Mouse (Mus musculus) heart, embryonic 13.5 days (tissue): ENCODE data around the gene Hoxb3. TPM values are rescaled to one million over a fixed set of nuclear protein-coding genes. Genes with fewer than 3 reads are reported as not detected.

Experiments
- ATAC-seq: fragments of 200-750 bp; cut with Nextera tagmentation; 2 replicates; pipeline ENCODE4 v1.8.0; 2017; ENCODE audit warnings: moderate TSS enrichment; ENCODE audit not compliant: insufficient number of reproducible peaks, low FRiP score, low TSS enrichment; ENCODE audit errors: extremely low read depth
- H3K27ac ChIP-seq: fragments of 300-500 bp; sonication (generic); replicated peaks from 2 replicates; pipeline ENCODE4 v1.5.1; 2015; ENCODE audit warnings: moderate library complexity, mild to moderate bottlenecking, inconsistent platforms
- H3K27me3 ChIP-seq: fragments of 300-500 bp; sonication (generic); replicated peaks from 2 replicates; pipeline ENCODE4 v1.6.1; 2015; ENCODE audit warnings: mild to moderate bottlenecking, inconsistent platforms
- H3K36me3 ChIP-seq: fragments of 300-500 bp; sonication (generic); 2 replicates; pipeline ENCODE4 v1.6.1; 2015; ENCODE audit warnings: mild to moderate bottlenecking, inconsistent platforms
- H3K4me1 ChIP-seq: fragments of 300-500 bp; sonication (generic); 2 replicates; pipeline ENCODE4 v1.6.1; 2015; ENCODE audit warnings: inconsistent platforms
- H3K4me2 ChIP-seq: fragments of 300-500 bp; sonication (generic); 2 replicates; pipeline ENCODE4 v1.6.1; 2015; ENCODE audit warnings: inconsistent platforms, mild to moderate bottlenecking, moderate library complexity
- H3K4me3 ChIP-seq: fragments of 300-500 bp; sonication (generic); 2 replicates; pipeline ENCODE4 v1.5.1; 2015; ENCODE audit warnings: moderate library complexity, mild to moderate bottlenecking, inconsistent platforms
- H3K9ac ChIP-seq: fragments of 300-500 bp; sonication (generic); 2 replicates; pipeline ENCODE4 v1.6.1; 2015; ENCODE audit warnings: inconsistent platforms, mild to moderate bottlenecking, moderate library complexity
- H3K9me3 ChIP-seq: fragments of 300-500 bp; sonication (generic); 2 replicates; pipeline ENCODE4 v1.6.1; 2016; ENCODE audit warnings: inconsistent platforms
- WGBS: fragments of 180-500 bp; shearing (Covaris S2); methylation state at CpG from one replicate; pipeline ENCODE4 v1.1.7; 2015; ENCODE audit warnings: mixed read lengths; 5-methylcytosine and 5-hydroxymethylcytosine counted together
- polyA plus RNA-seq: library from polyadenylated mRNA; unstranded; fragments of >200 nt; fragmentation: Nextera tagmentation; extraction: Ambion mirVana; gene quantifications from 2 replicates; pipeline ENCODE4 v1.2.1, GENCODE M21; 2015

The Hoxb3 gene
- polyA plus RNA-seq, 1 experiment from 2014 or later: 1.1 TPM

- ATAC-seq: no peak
- Histone ChIP-seq H3K36me3 (no peaks in the 10 kb centered on the region), H3K27me3 (peaks cover 100% of the 10 kb centered on the region), H3K27ac (no peak overlapping the region), H3K9me3 (no peaks in the 10 kb centered on the region), H3K4me1 (peaks cover 14% of the 10 kb centered on the region), H3K9ac (peak overlapping the region; percentile 60), H3K4me3 (peak overlapping the region; percentile 41), H3K4me2 (peak overlapping the region; percentile 60)
- WGBS: under 1% methylated on average over 66 of the region's 66 CpGs
These were observed 24.0 kb upstream of the Hoxb3 start for GRCm38 (mm10) chr11:96298895-96299667.

GRCm38 (mm10) chr11:96299781-96300180 lies 23.3 kb upstream of the Hoxb3 start:
- no peak overlapping the region for H3K27ac ChIP-seq
- no peaks in the 10 kb centered on the region for H3K36me3 ChIP-seq
- 3% methylated on average over 9 of the region's 9 CpGs for WGBS
- H3K4me2 ChIP-seq: peak overlapping the region; percentile 33; the same call in 1 of the 2 replicates
- no peak overlapping the region for H3K9ac ChIP-seq
- no peaks in the 10 kb centered on the region for H3K9me3 ChIP-seq
- ATAC-seq: no peak
- peaks cover 100% of the 10 kb centered on the region for H3K27me3 ChIP-seq
- H3K4me3 ChIP-seq: peak overlapping the region; percentile 41
- H3K4me1 ChIP-seq: peaks cover 12% of the 10 kb centered on the region

GRCm38 (mm10) chr11:96300354-96301063 lies 22.6 kb upstream of the Hoxb3 start:
- Histone ChIP-seq H3K9me3 (no peaks in the 10 kb centered on the region), H3K4me1 (peaks cover 8% of the 10 kb centered on the region), H3K4me3 (peak overlapping the region; percentile 41), H3K27me3 (peaks cover 100% of the 10 kb centered on the region), H3K4me2 (peak overlapping the region; percentile 33), H3K9ac (peak overlapping the region; percentile 50; the same call in 1 of the 2 replicates), H3K36me3 (no peaks in the 10 kb centered on the region), H3K27ac (no peak overlapping the region)
- no peak for ATAC-seq
- WGBS: 3% methylated on average over 35 of the region's 35 CpGs

GRCm38 (mm10) chr11:96301064-96301431 lies 22.1 kb upstream of the Hoxb3 start:
- Histone ChIP-seq H3K27ac (no peak overlapping the region), H3K9me3 (no peaks in the 10 kb centered on the region), H3K27me3 (peaks cover 100% of the 10 kb centered on the region), H3K4me3 (peak overlapping the region; percentile 41), H3K4me1 (peaks cover 6% of the 10 kb centered on the region), H3K4me2 (peak overlapping the region; percentile 33; the same call in 1 of the 2 replicates), H3K36me3 (no peaks in the 10 kb centered on the region), H3K9ac (0 out of 2 replicates have a peak overlapping the region, but pooled peaks have one; percentile 50)
- WGBS: 9% methylated on average over 10 of the region's 10 CpGs
- ATAC-seq: no peak

- 4% methylated on average over 15 of the region's 15 CpGs for WGBS
- no peak overlapping the region for H3K4me3 ChIP-seq
- no peaks in the 10 kb centered on the region for H3K9me3 ChIP-seq
- no peak overlapping the region for H3K9ac ChIP-seq
- peaks cover 6% of the 10 kb centered on the region for H3K4me1 ChIP-seq
- H3K4me2 ChIP-seq: no peak overlapping the region
- no peak for ATAC-seq
- H3K36me3 ChIP-seq: no peaks in the 10 kb centered on the region
- peaks cover 100% of the 10 kb centered on the region for H3K27me3 ChIP-seq
- no peak overlapping the region for H3K27ac ChIP-seq
These were observed 21.3 kb upstream of the Hoxb3 start for GRCm38 (mm10) chr11:96301837-96302236.

GRCm38 (mm10) chr11:96302381-96303150 lies 20.6 kb upstream of the Hoxb3 start:
- Histone ChIP-seq H3K4me1 (peaks cover 6% of the 10 kb centered on the region), H3K36me3 (no peaks in the 10 kb centered on the region), H3K4me2 (peak overlapping the region; percentile 63; the same call in 1 of the 2 replicates), H3K9ac (no peak overlapping the region), H3K27ac (no peak overlapping the region), H3K27me3 (peaks cover 100% of the 10 kb centered on the region), H3K4me3 (peak overlapping the region; percentile 43; the same call in 1 of the 2 replicates), H3K9me3 (no peaks in the 10 kb centered on the region)
- 8% methylated on average over 23 of the region's 23 CpGs for WGBS
- ATAC-seq: no peak

GRCm38 (mm10) chr11:96303151-96304099 lies 19.7 kb upstream of the Hoxb3 start, which contains the start of gene Hoxb5:
TSS of gene Hoxb5 (plus strand) at chr11:96303336.
- no peak for ATAC-seq

GRCm38 (mm10) chr11:96304381-96305195 lies 18.5 kb upstream of the Hoxb3 start:
- H3K27ac ChIP-seq: no peak overlapping the region
- WGBS: 2% methylated on average over 38 of the region's 38 CpGs
- H3K4me2 ChIP-seq: peak overlapping the region; percentile 63
- H3K27me3 ChIP-seq: peaks cover 100% of the 10 kb centered on the region
- peak overlapping the region; percentile 43 for H3K4me3 ChIP-seq
- H3K4me1 ChIP-seq: no peaks in the 10 kb centered on the region; the same call in 1 of the 2 replicates
- H3K9me3 ChIP-seq: no peaks in the 10 kb centered on the region
- peak overlapping the region; percentile 70 for H3K9ac ChIP-seq
- H3K36me3 ChIP-seq: no peaks in the 10 kb centered on the region
- no peak for ATAC-seq

More at GRCm38 (mm10) chr11:96303151-96304099, 19.7 kb upstream of the Hoxb3 start, which contains the start of gene Hoxb5:
- peaks cover 6% of the 10 kb centered on the region for H3K4me1 ChIP-seq
- H3K27me3 ChIP-seq: peaks cover 100% of the 10 kb centered on the region
- no peaks in the 10 kb centered on the region for H3K36me3 ChIP-seq
- peak within 1 kb of the TSS; percentile 43 for H3K4me3 ChIP-seq
- H3K9ac ChIP-seq: peak within 1 kb of the TSS; percentile 70
- H3K9me3 ChIP-seq: no peaks in the 10 kb centered on the region
- H3K27ac ChIP-seq: peak within 1 kb of the TSS; percentile 48; the same call in 1 of the 2 replicates
- H3K4me2 ChIP-seq: peak within 1 kb of the TSS; percentile 63
- WGBS: under 1% methylated on average over 69 of the region's 69 CpGs

GRCm38 (mm10) chr11:96305505-96306182 lies 17.5 kb upstream of the Hoxb3 start:
- Histone ChIP-seq H3K36me3 (no peaks in the 10 kb centered on the region), H3K9ac (peak overlapping the region; percentile 20; the same call in 1 of the 2 replicates), H3K4me1 (no peaks in the 10 kb centered on the region; the same call in 1 of the 2 replicates), H3K27me3 (peaks cover 100% of the 10 kb centered on the region), H3K4me2 (peak overlapping the region; percentile 15), H3K9me3 (no peaks in the 10 kb centered on the region), H3K4me3 (peak overlapping the region; percentile 43), H3K27ac (no peak overlapping the region)
- WGBS: 57% methylated on average over 6 of the region's 6 CpGs
- no peak for ATAC-seq
